Mouse (Mus musculus) brain, embryonic 14.5 days (tissue): Measurements from ENCODE around the gene Fam53a. TPM values are rescaled to one million over a fixed set of nuclear protein-coding genes. Genes with fewer than 3 reads are reported as not detected.

Source experiments
- DNase-seq: peaks from one replicate; pipeline ENCODE4 v3.0.0-alpha.2; 2011; ENCODE audit warnings: low read depth
- CTCF ChIP-seq: fragments of 200-500 bp; IDR thresholded peaks from 2 replicates; pipeline ENCODE4 v1.5.1; 2012; ENCODE audit warnings: inconsistent platforms, mild to moderate bottlenecking, moderate library complexity, borderline replicate concordance; ENCODE audit not compliant: insufficient read depth, insufficient read length; ENCODE audit errors: extremely low read depth
- POLR2A ChIP-seq: fragments of 200-500 bp; IDR thresholded peaks from 2 replicates; pipeline ENCODE4 v1.6.1; 2012; ENCODE audit warnings: mild to moderate bottlenecking, inconsistent platforms, borderline replicate concordance; ENCODE audit not compliant: poor library complexity, insufficient read depth, insufficient read length, severe bottlenecking; ENCODE audit errors: extremely low read depth
- polyA plus RNA-seq: library from polyadenylated mRNA; depleted of rRNA; stranded (reverse); fragments of >200 nt; gene quantifications from 2 replicates; pipeline ENCODE4 v1.2.3, GENCODE M21; 2012; rRNA removed

Gene Fam53a
- polyA plus RNA-seq, result 17.9 and 19.9 TPM in 2 replicates

GRCm38 (mm10) chr5:33629301-33629987 lies at the start of gene Fam53a, which contains the start of gene Gm9903:
Fam53a (minus strand) TSS chr5:33629635.
Gm9903 (plus strand) TSS chr5:33629925.
- DNase-seq, result peak; percentile 99
- TF ChIP-seq POLR2A, result peak; percentile 100
- TF ChIP-seq CTCF, result peak; percentile 22; the same call in 1 of the 2 replicates

DNA sequence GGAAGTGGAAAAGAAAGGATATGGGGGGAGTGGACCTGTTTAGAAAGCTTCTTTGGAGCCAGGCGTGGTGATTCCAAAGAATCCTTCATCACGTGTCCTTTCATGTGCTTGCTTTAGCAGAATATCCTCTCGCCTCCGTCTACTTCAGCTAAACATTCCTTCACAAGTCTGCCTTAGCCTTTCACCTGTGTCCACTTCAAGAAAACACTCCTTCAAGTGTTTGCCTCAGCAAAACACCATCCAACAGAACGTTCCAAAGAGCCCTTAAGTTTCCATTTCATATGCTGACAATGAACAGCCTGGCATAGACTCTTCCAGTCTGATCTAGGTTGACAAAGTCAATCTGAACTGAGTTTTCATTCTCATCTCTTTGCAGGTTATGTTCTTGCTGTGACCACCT lies 48.8 kb upstream of the Fam53a start:
- TF ChIP-seq POLR2A (no peak), CTCF (no peak)
- no peak for DNase-seq

GRCm38 (mm10) chr5:33675964-33676363 lies 46.5 kb upstream of the Fam53a start:
- DNase-seq, result peak; percentile 81
- peak; percentile 78 for TF ChIP-seq CTCF
- no peak for TF ChIP-seq POLR2A

DNA sequence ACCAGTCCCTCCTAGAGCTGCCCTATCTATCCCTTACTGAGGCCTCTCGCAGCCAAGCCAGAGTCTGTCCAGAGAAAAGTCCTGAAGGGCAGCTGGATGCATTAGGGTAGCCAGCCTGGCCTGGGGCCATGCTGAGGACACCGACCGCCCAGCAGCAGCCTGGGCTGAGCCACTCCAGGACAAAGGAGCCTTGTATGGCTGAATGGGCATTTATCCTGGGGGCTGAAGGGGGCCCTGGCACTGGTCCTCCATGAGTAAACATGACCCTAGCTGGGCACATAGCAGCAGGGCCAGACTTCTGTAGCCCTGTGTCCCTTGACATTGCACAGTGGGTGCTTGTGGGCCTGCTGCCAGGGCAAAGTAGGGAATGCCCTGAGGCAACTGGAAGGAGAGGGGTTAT lies 45.0 kb upstream of the Fam53a start:
- TF ChIP-seq CTCF (no peak), POLR2A (no peak)
- DNase-seq, result peak; percentile 71

- DNase-seq, result no peak
- no peak for TF ChIP-seq CTCF
- TF ChIP-seq POLR2A, result no peak
These were observed 42.2 kb upstream of the Fam53a start for GRCm38 (mm10) chr5:33671659-33672058.

DNA sequence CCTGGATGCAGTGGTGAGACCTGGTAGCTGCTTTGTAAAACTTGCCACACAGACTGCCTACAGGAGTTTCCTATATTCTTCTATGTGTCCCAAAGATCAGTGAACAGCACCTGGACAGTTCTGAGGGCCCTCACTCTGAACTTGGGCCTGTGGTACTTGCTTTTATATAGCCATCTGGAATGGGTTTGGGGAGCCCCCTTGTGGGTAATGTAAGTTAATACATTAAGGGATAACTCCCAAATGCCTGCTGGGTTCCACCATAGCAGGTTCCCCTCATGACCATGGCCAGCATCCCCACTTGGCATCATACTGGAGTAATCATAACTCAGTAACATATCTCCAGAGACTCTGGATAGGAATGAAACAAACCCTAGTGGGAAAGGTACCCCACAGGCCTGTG lies 38.8 kb upstream of the Fam53a start:
- TF ChIP-seq POLR2A (no peak), CTCF (peak; percentile 45; the same call in 1 of the 2 replicates)
- peak; percentile 48 for DNase-seq

- TF ChIP-seq CTCF, result no peak
- TF ChIP-seq POLR2A, result no peak
- DNase-seq, result no peak
These were observed 29.2 kb upstream of the Fam53a start for GRCm38 (mm10) chr5:33658664-33659050.

GRCm38 (mm10) chr5:33657787-33658663 lies 28.6 kb upstream of the Fam53a start, which contains the start of the genes Tacc3 and Tmem129:
Tacc3 (plus strand) TSS chr5:33658128.
Tmem129 (minus strand) TSS chr5:33658416.
- TF ChIP-seq CTCF (no peak), POLR2A (peak; percentile 58; the same call in 1 of the 2 replicates)
- peak; percentile 100 for DNase-seq

DNA sequence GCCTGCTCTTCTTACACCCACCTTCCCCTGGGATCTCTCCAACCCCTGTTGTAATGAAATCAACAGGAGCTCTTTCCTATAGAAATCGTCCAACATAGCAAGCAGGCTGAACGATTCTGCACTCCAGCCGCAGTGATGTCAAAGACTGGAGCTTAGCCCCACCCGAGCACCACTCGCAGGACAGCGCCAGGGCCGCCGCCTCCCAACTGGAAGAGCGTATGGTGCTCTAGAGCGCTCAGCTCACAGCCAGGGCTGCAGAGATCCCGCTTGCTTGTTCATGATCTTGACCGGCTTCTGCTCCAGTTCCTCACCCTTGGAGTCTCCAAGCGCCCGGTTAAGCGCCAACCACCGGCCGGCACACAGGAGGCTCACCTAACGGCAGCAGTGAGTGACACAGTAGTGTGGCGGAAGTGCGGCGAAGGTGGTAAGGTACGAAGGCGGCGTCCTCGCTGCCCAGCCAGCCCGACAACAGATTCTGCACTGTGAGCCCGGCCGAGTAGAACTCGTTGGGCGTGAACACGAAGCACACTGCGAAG lies 27.9 kb upstream of the Fam53a start:
- no peak for DNase-seq
- no peak for TF ChIP-seq POLR2A
- no peak for TF ChIP-seq CTCF

DNA sequence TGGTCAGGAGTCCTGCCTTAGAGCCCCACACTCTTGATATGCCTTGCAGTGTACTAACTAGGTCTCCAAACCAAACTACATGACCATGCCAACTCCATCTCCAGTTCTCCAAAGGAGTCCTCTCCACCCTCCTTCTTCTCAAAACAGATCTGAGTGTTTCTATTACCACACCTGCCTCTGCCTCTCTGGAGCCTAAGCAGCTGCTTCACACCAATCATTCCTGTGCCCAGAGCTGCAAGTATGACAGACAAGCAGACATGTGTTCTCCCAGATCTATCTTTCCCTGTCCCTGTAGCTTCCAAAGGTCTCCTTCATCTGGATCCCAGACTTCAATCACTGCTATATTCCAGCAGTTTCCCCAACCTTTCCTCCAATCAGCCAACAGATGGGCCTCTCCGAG lies 27.3 kb upstream of the Fam53a start:
- TF ChIP-seq POLR2A (no peak), CTCF (no peak)
- no peak for DNase-seq

DNA sequence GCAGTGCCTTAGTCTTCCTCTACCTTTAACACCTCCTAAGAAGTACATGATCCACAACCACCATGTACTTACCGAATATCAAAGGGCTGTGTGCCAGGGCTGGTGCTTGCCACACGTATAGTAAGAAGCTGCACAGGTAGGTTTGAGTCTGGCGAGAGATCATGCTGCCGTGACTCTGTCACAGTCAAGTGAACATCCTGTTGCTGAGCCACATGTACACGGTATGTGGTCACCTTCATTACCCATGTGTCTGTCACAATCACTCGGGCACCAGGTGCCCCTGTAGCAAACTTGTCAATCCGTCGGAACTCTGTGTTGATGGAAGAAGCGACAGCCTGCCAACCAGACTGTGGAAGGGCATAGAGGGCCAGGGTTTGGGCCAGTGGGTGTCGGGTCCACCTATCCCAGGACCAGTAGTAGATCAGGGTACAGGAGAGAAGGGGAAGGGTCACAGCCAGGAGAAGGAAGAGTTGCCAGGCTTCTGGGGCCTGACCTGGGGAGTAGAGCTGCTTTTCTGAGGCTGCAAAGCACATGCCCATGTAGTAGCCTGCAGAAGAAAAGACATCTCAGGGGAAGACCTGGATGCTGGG lies 25.9 kb upstream of the Fam53a start:
- DNase-seq, result no peak

More for the DNA sequence above, 25.9 kb upstream of the Fam53a start:
- TF ChIP-seq POLR2A, result no peak
- TF ChIP-seq CTCF, result no peak
